Mouse (Mus musculus) hindbrain, embryonic 15.5 days (tissue): Measurements from ENCODE around the gene Pfn5. TPM values are rescaled to one million over a fixed set of nuclear protein-coding genes. Genes with fewer than 3 reads are reported as not detected.
"Not testable (repeated sequence)": the region's sequence is repeated elsewhere in the genome, so short reads cannot be mapped to it uniquely, and the experiment has no call there.

Experiments used
- ATAC-seq: fragments of 200-750 bp; cut with Nextera tagmentation; 2 replicates; pipeline ENCODE4 v1.8.0; 2017; ENCODE audit warnings: low read depth, moderate number of reproducible peaks, moderate TSS enrichment; ENCODE audit not compliant: low FRiP score
- H3K27ac ChIP-seq: fragments of 300-500 bp; sonication (generic); replicated peaks from 2 replicates; pipeline ENCODE4 v1.5.1; 2015; ENCODE audit warnings: mild to moderate bottlenecking, inconsistent platforms
- H3K27me3 ChIP-seq: fragments of 300-500 bp; sonication (generic); 2 replicates; pipeline ENCODE4 v1.6.1; 2015; ENCODE audit warnings: control low read depth, inconsistent platforms
- H3K36me3 ChIP-seq: fragments of 300-500 bp; sonication (generic); 2 replicates; pipeline ENCODE4 v1.6.1; 2015; ENCODE audit warnings: control low read depth, inconsistent platforms
- H3K4me1 ChIP-seq: fragments of 300-500 bp; sonication (generic); replicated peaks from 2 replicates; pipeline ENCODE4 v1.6.1; 2015; ENCODE audit warnings: control low read depth, inconsistent platforms
- H3K4me2 ChIP-seq: fragments of 300-500 bp; sonication (generic); 2 replicates; pipeline ENCODE4 v1.6.1; 2015; ENCODE audit warnings: moderate library complexity, mild to moderate bottlenecking, inconsistent platforms
- H3K4me3 ChIP-seq: fragments of 300-500 bp; sonication (generic); 2 replicates; pipeline ENCODE4 v1.5.1; 2015; ENCODE audit warnings: mild to moderate bottlenecking, inconsistent platforms
- H3K9ac ChIP-seq: fragments of 300-500 bp; sonication (generic); 2 replicates; pipeline ENCODE4 v1.6.1; 2015; ENCODE audit warnings: inconsistent platforms
- H3K9me3 ChIP-seq: fragments of 300-500 bp; sonication (generic); 2 replicates; pipeline ENCODE4 v1.6.1; 2016; ENCODE audit warnings: control low read depth, inconsistent platforms
- WGBS: fragments of 180-500 bp; shearing (Covaris S2); methylation state at CpG from one replicate; pipeline ENCODE4 v1.1.7; 2015; 5-methylcytosine and 5-hydroxymethylcytosine counted together
- polyA plus RNA-seq: library from polyadenylated mRNA; unstranded; fragments of >200 nt; fragmentation: Nextera tagmentation; extraction: Ambion mirVana; gene quantifications from 2 replicates; pipeline ENCODE4 v1.2.1, GENCODE M21; 2015

The Pfn5 gene
- polyA plus RNA-seq: not detected in 2 replicates

GRCm38 (mm10) chrX:95557887-95558286 lies at the start of gene Pfn5, which contains the start of gene Asb12:
Gene Pfn5, plus strand, starts transcription at chrX:95558104.
Gene Asb12, minus strand, starts transcription at chrX:95557987.
- WGBS: 89% methylated on average over 2 of the region's 2 CpGs
- H3K27me3 ChIP-seq: no peaks in the 10 kb centered on the region
- H3K9ac ChIP-seq: no peak within 1 kb of the TSS
- no peak within 1 kb of the TSS for H3K27ac ChIP-seq
- H3K4me3 ChIP-seq: no peak within 1 kb of the TSS
- no peaks in the 10 kb centered on the region for H3K36me3 ChIP-seq
- ATAC-seq: no peak
- no peaks in the 10 kb centered on the region for H3K4me1 ChIP-seq
- no peak within 1 kb of the TSS for H3K4me2 ChIP-seq
- H3K9me3 ChIP-seq: no peaks in the 10 kb centered on the region

- no peaks in the 10 kb centered on the region for H3K9me3 ChIP-seq
- no peak overlapping the region for H3K27ac ChIP-seq
- no peaks in the 10 kb centered on the region for H3K36me3 ChIP-seq
- ATAC-seq: no peak
- no peaks in the 10 kb centered on the region for H3K27me3 ChIP-seq
- no peaks in the 10 kb centered on the region for H3K4me1 ChIP-seq
- no peak overlapping the region for H3K4me2 ChIP-seq
- H3K9ac ChIP-seq: no peak overlapping the region
- H3K4me3 ChIP-seq: no peak overlapping the region
Measured at GRCm38 (mm10) chrX:95523883-95524282, 34.0 kb upstream of the Pfn5 start.

- no peak overlapping the region for H3K4me3 ChIP-seq
- 89% methylated on average over 2 of the region's 2 CpGs for WGBS
- H3K9me3 ChIP-seq: no peaks in the 10 kb centered on the region
- no peaks in the 10 kb centered on the region for H3K4me1 ChIP-seq
- H3K27me3 ChIP-seq: no peaks in the 10 kb centered on the region
- no peaks in the 10 kb centered on the region for H3K36me3 ChIP-seq
- ATAC-seq: no peak
- no peak overlapping the region for H3K9ac ChIP-seq
- no peak overlapping the region for H3K27ac ChIP-seq
- no peak overlapping the region for H3K4me2 ChIP-seq
Measured at GRCm38 (mm10) chrX:95525166-95525565, 32.7 kb upstream of the Pfn5 start.

- WGBS: 86% methylated on average over 2 of the region's 2 CpGs
- ATAC-seq: not testable (repeated sequence)
Measured at GRCm38 (mm10) chrX:95535493-95535892, 22.4 kb upstream of the Pfn5 start.

GRCm38 (mm10) chrX:95554321-95554720 lies 3.6 kb upstream of the Pfn5 start:
- WGBS: 78% methylated on average over 4 of the region's 4 CpGs

More at GRCm38 (mm10) chrX:95535493-95535892, 22.4 kb upstream of the Pfn5 start:
- H3K4me2 ChIP-seq, H3K27me3 ChIP-seq, H3K9me3 ChIP-seq, H3K27ac ChIP-seq, H3K4me3 ChIP-seq, H3K4me1 ChIP-seq, H3K36me3 ChIP-seq, H3K9ac ChIP-seq: not testable (repeated sequence)

GRCm38 (mm10) chrX:95600609-95601008 lies 42.7 kb downstream of the Pfn5 start:
- H3K9ac ChIP-seq: no peak overlapping the region
- H3K9me3 ChIP-seq: no peaks in the 10 kb centered on the region
- H3K4me1 ChIP-seq: no peaks in the 10 kb centered on the region
- no peak overlapping the region for H3K4me2 ChIP-seq
- no peaks in the 10 kb centered on the region for H3K27me3 ChIP-seq
- H3K27ac ChIP-seq: no peak overlapping the region
- H3K4me3 ChIP-seq: no peak overlapping the region
- no peak for ATAC-seq
- 90% methylated on average over 5 of the region's 5 CpGs for WGBS
- no peaks in the 10 kb centered on the region for H3K36me3 ChIP-seq

More at GRCm38 (mm10) chrX:95554321-95554720, 3.6 kb upstream of the Pfn5 start:
- no peak overlapping the region for H3K9ac ChIP-seq
- no peak for ATAC-seq
- H3K4me3 ChIP-seq: no peak overlapping the region
- H3K4me2 ChIP-seq: no peak overlapping the region
- H3K27me3 ChIP-seq: no peaks in the 10 kb centered on the region
- H3K4me1 ChIP-seq: no peaks in the 10 kb centered on the region
- H3K27ac ChIP-seq: no peak overlapping the region
- H3K36me3 ChIP-seq: no peaks in the 10 kb centered on the region
- no peaks in the 10 kb centered on the region for H3K9me3 ChIP-seq

Other genes starting within 250 kb of the Pfn5 start
- 12.3 and 12.9 TPM in 2 replicates for gene Amer1, start 113.2 kb upstream of the Pfn5 start, polyA plus RNA-seq
- 0.17 TPM in 1 of 2 replicates, not detected in the other for gene Asb12, start 117 bp upstream of the Pfn5 start, polyA plus RNA-seq
- gene Zc4h2, start 100.4 kb downstream of the Pfn5 start, polyA plus RNA-seq: 60.3 and 65.4 TPM in 2 replicates
- gene Zc3h12b, start 153.6 kb downstream of the Pfn5 start, polyA plus RNA-seq: 3.0 and 3.2 TPM in 2 replicates